Mouse (Mus musculus): ENCODE data around the gene Dhx58. TPM values are rescaled to one million over a fixed set of nuclear protein-coding genes. Genes with fewer than 3 reads are reported as not detected.
A peak's percentile ranks its signal among the peaks of the same experiment; 100 is the strongest.
"Not testable (repeated sequence)": the region's sequence is repeated elsewhere in the genome, so short reads cannot be mapped to it uniquely, and the experiment has no call there.

The Dhx58 gene
- total RNA-seq, 1 experiment from 2014 or later, result 25.9 TPM

DNA sequence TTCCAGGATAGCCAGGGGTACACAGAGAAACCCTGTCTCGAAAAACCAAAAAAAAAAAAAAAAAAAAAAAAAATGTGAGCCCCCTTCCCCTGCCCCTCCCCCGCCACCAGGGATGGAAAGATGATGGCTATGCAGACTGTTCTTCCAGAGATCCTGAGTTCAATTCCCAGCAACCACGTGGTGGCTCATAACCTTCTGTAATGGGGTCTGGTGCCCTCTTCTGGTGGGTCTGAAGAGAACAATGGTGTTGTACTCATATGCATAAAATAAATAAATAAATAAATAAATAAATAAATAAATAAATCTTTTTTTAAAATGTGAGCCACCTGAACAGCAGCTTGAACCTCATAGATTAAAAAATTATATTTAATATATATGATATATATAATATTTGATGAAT, 48.5 kb downstream of the Dhx58 start:
- not testable (repeated sequence) for ATAC-seq (replicated peaks; ENCODE audit: low read depth, poor library complexity, severe bottlenecking)

DNA sequence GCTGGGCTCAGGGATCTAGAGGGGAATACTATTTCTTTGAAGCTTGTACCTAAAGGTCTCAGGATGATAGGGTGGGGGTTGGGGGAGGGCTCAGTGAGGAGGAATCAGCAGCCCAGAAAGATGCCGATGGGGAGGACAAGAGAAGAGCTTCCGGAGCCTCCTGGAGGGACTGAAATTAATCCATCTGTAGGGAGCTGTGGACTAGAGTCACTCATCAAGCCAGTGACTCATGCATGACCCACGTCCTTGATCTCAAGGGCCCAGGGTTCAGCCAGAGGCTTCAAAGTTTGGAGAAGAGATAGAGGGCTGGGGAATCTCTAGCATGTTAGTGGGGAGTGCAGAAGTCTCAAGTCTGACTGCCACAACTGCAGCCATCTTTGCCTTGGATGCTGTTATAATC, 52.3 kb downstream of the Dhx58 start:
- no peak for ATAC-seq (replicated peaks; ENCODE audit: low read depth, poor library complexity, severe bottlenecking)

DNA sequence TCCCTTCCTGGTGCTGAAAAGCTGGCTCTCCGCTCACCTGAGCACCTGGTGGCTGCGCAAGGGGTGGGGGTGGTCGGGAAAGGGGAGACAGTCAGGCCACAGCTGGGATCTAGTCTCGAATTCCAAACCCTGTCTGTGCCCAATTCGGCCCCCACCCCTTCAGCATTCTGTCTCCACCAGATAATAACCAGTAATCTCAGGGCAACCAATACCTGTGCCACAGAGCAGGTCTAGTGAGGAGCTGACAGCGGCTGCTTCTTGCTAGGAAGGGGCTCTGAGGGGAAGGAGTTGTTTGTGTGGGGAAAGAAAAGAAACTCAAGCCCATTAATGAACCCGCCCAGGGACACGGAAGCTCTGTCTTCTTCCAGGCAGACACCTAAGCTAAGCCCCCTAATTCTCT, 52.9 kb downstream of the Dhx58 start:
- ATAC-seq (replicated peaks; ENCODE audit: low read depth, poor library complexity, severe bottlenecking), result no peak

GRCm38 (mm10) chr11:100648405-100648804, 55.7 kb downstream of the Dhx58 start:
- no peak for ATAC-seq (replicated peaks; ENCODE audit: low read depth, poor library complexity, severe bottlenecking)

DNA sequence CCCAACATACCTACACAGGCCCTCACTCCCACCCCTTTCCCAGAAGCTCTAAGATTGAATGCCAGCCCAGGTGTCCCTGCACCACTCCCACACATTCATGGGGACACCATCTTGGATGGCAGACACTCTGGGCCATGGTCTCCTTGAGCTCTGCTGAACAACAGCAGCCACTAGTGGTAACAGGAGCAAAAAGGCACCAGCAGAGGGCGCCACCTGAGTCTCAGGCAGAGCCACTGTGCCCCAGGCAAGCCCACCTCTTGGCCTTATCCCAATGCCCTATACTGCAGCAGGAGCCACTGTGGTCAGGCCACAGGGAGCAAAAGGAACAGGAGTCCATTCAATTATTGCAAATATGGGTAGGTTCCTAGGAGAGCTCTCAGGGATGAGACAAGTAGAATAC, 57.8 kb downstream of the Dhx58 start:
- peak; percentile 87 for ATAC-seq (replicated peaks; ENCODE audit: low read depth, poor library complexity, severe bottlenecking)

Other genes starting within 250 kb of the Dhx58 start
- 26.0 and 30.9 TPM in 2 replicates for gene Klhl11, start 231.5 kb downstream of the Dhx58 start, total RNA-seq (2017)
- gene Acly, start 176.3 kb downstream of the Dhx58 start, total RNA-seq (2017), result 85.6 and 95.4 TPM in 2 replicates
- gene Ttc25, start 158.7 kb downstream of the Dhx58 start, total RNA-seq (2017), result 0.05 TPM in 1 of 2 replicates, not detected in the other
- gene Cnp, start 129.4 kb downstream of the Dhx58 start, total RNA-seq (2017), result 34.8 and 36.4 TPM in 2 replicates
- gene Nkiras2, start 85.0 kb downstream of the Dhx58 start, total RNA-seq (2017), result 14.0 and 16.2 TPM in 2 replicates
- gene Dnajc7, start 84.1 kb downstream of the Dhx58 start, total RNA-seq (2017), result 91.4 and 211 TPM in 2 replicates
- gene Zfp385c, start 11.8 kb downstream of the Dhx58 start, total RNA-seq (2017), result not detected in 2 replicates
- gene Kat2a, start 8.2 kb upstream of the Dhx58 start, total RNA-seq (2017), result 30.3 and 35.3 TPM in 2 replicates
- 6.3 TPM in 1 of 2 replicates, not detected in the other for gene Hspb9, start 9.6 kb upstream of the Dhx58 start, total RNA-seq (2017)
- 75.8 and 87.2 TPM in 2 replicates for gene Rab5c, start 33.9 kb upstream of the Dhx58 start, total RNA-seq (2017)
- not detected in 2 replicates for gene Kcnh4, start 55.7 kb upstream of the Dhx58 start, total RNA-seq (2017)
- gene Hcrt, start 58.7 kb upstream of the Dhx58 start, total RNA-seq (2017), result not detected in 2 replicates
- 2.3 and 4.0 TPM in 2 replicates for gene Ghdc, start 66.7 kb upstream of the Dhx58 start, total RNA-seq (2017)
- gene Stat5b, start 146.5 kb upstream of the Dhx58 start, total RNA-seq (2017), result 49.4 and 64.4 TPM in 2 replicates
- 44.4 and 52.7 TPM in 2 replicates for gene Stat5a, start 155.1 kb upstream of the Dhx58 start, total RNA-seq (2017)
- 59.6 and 74.9 TPM in 2 replicates for gene Stat3, start 235.3 kb upstream of the Dhx58 start, total RNA-seq (2017)